Mouse (Mus musculus) T-cell, adult 2 months (primary cell): ENCODE data around the gene Prtn3.

Experiments used
- DNase-seq: peaks from one replicate; pipeline ENCODE4 v3.0.0; 2022; ENCODE audit warnings: low spot score

Prtn3 gene

GRCm38 (mm10) chr10:79874290-79874862, at the start of gene Prtn3, which contains the start of gene Plppr3:
TSS of gene Prtn3 (plus strand) at chr10:79874476.
TSS of gene Plppr3 (minus strand) at chr10:79874634.
- no peak for DNase-seq

GRCm38 (mm10) chr10:79831583-79831982, 42.7 kb upstream of the Prtn3 start:
- DNase-seq = no peak

DNA sequence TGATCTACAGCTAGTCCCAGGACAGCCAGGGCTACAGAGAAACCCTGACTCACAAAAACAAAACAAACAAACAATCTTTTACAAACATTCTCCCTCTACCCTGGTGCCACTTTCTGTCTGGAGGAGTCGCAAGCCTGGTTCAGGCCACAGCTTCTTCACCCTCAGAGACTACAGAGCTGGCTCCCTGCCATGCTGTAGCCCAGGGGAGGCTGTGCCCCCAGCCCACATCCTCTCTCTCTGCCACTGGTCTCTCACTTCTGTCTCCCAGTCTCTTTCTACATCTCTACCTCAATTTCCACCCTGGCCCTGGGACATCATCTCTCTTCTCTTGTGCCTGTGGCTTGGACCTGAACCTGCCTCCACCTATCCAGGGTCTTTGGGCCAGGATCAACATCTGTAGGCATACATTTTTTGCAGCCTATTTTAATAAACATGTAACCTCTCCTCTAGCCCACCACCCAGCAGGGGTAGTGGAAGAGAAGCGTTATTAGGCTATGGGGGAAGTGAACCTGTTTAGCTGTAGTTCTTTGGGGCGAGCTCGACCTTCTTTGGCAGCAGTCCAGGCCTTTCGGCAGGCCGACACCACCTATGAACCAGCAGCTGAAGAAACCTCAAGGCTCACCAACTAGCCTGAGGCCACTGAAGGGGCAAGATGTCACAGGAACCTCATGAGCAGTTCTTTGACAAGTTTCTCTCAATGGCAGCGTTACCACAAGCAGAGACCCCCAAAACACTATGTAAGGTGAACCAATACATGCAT, 42.1 kb upstream of the Prtn3 start:
- peak; percentile 47 for DNase-seq

GRCm38 (mm10) chr10:79832786-79833181, 41.5 kb upstream of the Prtn3 start:
- DNase-seq = no peak

GRCm38 (mm10) chr10:79834769-79835398, 39.4 kb upstream of the Prtn3 start:
- DNase-seq = peak; percentile 76

GRCm38 (mm10) chr10:79836918-79837317, 37.4 kb upstream of the Prtn3 start:
- no peak for DNase-seq

- DNase-seq = no peak
Observed at GRCm38 (mm10) chr10:79838151-79838550, 36.1 kb upstream of the Prtn3 start.

- no peak for DNase-seq
Observed at GRCm38 (mm10) chr10:79840091-79840490, 34.2 kb upstream of the Prtn3 start.

DNA sequence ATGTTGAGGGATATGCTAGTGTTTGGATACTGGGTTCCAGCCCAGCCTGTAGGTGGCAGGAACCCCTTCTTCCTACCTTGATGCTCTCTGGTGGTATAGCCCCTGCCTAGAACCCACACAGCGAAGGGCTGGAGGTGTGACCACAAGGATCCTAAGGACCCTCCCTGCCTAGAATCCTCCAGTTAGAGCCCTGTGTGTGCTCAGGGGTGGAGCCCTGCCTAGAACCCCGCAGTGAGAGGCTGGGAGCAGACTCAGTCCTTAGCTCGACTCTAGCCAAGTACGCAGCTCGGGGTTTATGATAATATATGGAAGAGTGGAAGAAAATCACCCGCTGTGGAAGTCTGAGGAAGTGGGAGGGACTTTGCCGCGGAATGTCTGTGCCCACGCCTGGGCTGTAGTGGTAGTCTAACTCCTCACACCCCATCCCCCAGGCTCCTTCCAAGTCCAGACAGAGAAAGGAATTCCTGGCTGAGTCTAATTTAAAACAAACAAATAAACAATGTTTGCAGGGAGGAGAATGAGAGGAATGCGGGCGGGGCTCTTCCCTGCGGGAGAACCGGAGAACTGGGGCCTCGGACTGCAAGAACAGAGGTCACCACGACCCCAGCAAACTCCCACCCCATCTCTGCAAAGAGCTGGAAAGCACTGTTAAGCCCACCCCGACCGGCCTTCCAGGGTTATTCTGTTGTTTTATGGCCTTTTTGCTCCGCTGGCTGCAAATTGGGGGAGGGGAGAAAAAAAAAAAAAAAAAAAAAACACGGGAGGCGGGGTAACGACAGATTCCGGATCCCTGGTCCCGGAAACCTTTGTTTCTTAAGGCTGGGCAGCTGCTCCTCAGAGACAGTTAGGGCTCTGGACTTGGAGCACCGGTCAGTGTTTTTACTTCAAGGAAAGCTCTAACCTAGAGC, 33.4 kb upstream of the Prtn3 start:
- DNase-seq = no peak

GRCm38 (mm10) chr10:79842322-79842721, 32.0 kb upstream of the Prtn3 start:
- no peak for DNase-seq

- DNase-seq = no peak
Observed at GRCm38 (mm10) chr10:79843476-79843875, 30.8 kb upstream of the Prtn3 start.

GRCm38 (mm10) chr10:79846553-79846952, 27.7 kb upstream of the Prtn3 start:
- no peak for DNase-seq

DNA sequence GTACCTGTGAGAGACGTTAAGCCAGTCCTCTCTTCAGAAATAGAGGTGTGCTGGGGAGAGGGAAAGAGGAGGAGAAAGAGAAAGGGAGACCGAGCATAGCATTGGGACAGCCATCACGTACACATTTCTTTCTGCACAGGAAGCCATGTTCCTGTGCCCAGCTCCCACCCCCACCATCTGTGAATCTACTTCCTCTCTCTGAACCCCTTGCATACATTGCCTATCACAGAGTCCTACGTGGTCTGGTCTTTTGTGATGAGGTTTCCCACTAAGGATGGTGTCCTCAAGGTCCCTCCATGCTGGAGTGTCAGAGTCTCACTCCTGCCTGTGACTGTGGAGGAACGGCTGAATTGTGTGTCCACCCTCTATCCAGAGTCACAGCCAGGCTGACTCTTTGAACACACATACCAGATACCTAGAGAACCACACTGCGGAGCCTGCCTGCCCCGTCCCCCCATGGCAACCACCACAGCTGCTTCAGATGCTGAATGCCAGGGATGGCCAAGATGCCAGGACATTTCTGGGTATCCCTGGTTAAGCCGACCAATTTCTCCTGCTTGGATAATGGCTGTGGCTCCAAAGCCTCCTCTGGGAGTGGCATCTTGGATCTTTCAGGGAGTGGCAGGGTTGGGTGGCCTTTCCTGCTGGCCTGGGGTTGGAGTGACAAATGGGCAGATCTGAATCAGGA, 24.2 kb upstream of the Prtn3 start:
- no peak for DNase-seq

- no peak for DNase-seq
Observed at GRCm38 (mm10) chr10:79851653-79852052, 22.6 kb upstream of the Prtn3 start.

DNA sequence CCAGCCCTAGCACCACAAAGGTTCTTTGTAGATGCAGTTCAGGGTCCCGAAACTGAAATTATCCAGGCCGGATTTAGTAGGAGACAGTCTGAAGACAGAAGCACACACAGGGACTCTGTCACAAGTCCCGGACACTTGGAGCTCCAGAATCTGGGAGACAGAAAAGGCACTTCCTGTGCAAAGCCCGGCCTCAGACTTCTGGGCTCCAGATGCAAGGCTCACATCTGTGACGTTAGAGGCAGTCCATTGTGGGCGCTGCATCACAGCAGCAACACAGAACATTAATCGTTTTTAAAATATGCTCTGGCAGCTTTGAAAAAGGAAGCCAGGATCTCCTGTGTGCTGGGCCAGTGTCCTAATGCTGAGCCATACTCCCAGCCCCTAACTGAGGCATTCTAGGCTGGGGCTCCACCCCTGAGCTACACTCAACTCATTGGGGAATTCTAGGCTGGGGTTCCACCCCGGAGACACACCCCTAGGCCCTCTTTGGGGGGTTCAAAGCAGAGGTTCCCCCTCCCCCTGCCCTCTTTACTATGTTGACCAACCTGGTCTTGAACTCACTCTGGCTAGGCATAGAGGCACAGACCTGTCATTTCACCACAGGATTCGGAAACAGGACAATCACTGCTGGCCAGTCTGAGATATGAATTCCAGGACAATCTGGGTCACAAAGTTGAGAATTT, 22.0 kb upstream of the Prtn3 start:
- peak; percentile 42 for DNase-seq

GRCm38 (mm10) chr10:79852827-79853226, 21.4 kb upstream of the Prtn3 start:
- no peak for DNase-seq

- no peak for DNase-seq
Observed at GRCm38 (mm10) chr10:79853392-79853791, 20.9 kb upstream of the Prtn3 start.

GRCm38 (mm10) chr10:79853860-79854795, 20.1 kb upstream of the Prtn3 start, which contains the start of gene Ptbp1:
TSS of gene Ptbp1 (plus strand) at chr10:79854427.
- DNase-seq = peak; percentile 99

GRCm38 (mm10) chr10:79854801-79855541, 19.3 kb upstream of the Prtn3 start:
- peak; percentile 86 for DNase-seq
